Mouse (Mus musculus) neural tube, embryonic 11.5 days (tissue): Measurements from ENCODE around the gene Fam219a. TPM values are rescaled to one million over a fixed set of nuclear protein-coding genes. Genes with fewer than 3 reads are reported as not detected.

Experiments
- ATAC-seq: fragments of 200-750 bp; cut with Nextera tagmentation; 2 replicates; pipeline ENCODE4 v1.8.0; 2017; ENCODE audit warnings: moderate number of reproducible peaks, mild to moderate bottlenecking, moderate TSS enrichment, moderate library complexity; ENCODE audit not compliant: insufficient read depth, low FRiP score, low TSS enrichment
- DNase-seq: peaks from one replicate; pipeline ENCODE4 v3.0.0-alpha.2; 2015; ENCODE audit warnings: low spot score
- H3K27ac ChIP-seq: fragments of 300-500 bp; sonication (generic); 2 replicates; pipeline ENCODE4 v1.5.1; 2014; ENCODE audit warnings: low read depth, mild to moderate bottlenecking, low read length
- H3K27me3 ChIP-seq: fragments of 300-500 bp; sonication (generic); 2 replicates; pipeline ENCODE4 v1.6.1; 2014; ENCODE audit warnings: mild to moderate bottlenecking, low read length, mixed read lengths; ENCODE audit not compliant: control insufficient read depth, insufficient read depth
- H3K36me3 ChIP-seq: fragments of 300-500 bp; sonication (generic); 2 replicates; pipeline ENCODE4 v1.6.1; 2014; ENCODE audit warnings: mild to moderate bottlenecking, low read length, moderate library complexity, mixed read lengths; ENCODE audit not compliant: control insufficient read depth, insufficient read depth
- H3K4me1 ChIP-seq: fragments of 300-500 bp; sonication (generic); 2 replicates; pipeline ENCODE4 v1.6.1; 2014; ENCODE audit warnings: low read length, mixed read lengths; ENCODE audit not compliant: control insufficient read depth, insufficient read depth
- H3K4me2 ChIP-seq: fragments of 300-500 bp; sonication (generic); 2 replicates; pipeline ENCODE4 v1.6.1; 2014; ENCODE audit warnings: low read depth, mild to moderate bottlenecking, moderate library complexity
- H3K4me3 ChIP-seq: fragments of 300-500 bp; sonication (generic); 2 replicates; pipeline ENCODE4 v1.5.1; 2014; ENCODE audit warnings: low read depth, low read length
- H3K9ac ChIP-seq: fragments of 300-500 bp; sonication (generic); 2 replicates; pipeline ENCODE4 v1.6.1; 2014; ENCODE audit warnings: mild to moderate bottlenecking, low read length
- H3K9me3 ChIP-seq: fragments of 300-500 bp; sonication (generic); 2 replicates; pipeline ENCODE4 v1.6.1; 2016; ENCODE audit warnings: low read length; ENCODE audit not compliant: control insufficient read depth
- WGBS: fragments of 180-500 bp; shearing (Covaris S2); extraction: QIAGEN DNeasy Blood & Tissue Kit; methylation state at CpG from one replicate; pipeline ENCODE4 v1.1.7; 2014; 5-methylcytosine and 5-hydroxymethylcytosine counted together
- polyA plus RNA-seq: library from polyadenylated mRNA; unstranded; fragments of >200 nt; fragmentation: Nextera tagmentation; extraction: Ambion mirVana; gene quantifications from 2 replicates; pipeline ENCODE4 v1.2.1, GENCODE M21; 2014

The Fam219a gene
- polyA plus RNA-seq, 1 experiment from 2014 or later = 11.6 TPM

DNA sequence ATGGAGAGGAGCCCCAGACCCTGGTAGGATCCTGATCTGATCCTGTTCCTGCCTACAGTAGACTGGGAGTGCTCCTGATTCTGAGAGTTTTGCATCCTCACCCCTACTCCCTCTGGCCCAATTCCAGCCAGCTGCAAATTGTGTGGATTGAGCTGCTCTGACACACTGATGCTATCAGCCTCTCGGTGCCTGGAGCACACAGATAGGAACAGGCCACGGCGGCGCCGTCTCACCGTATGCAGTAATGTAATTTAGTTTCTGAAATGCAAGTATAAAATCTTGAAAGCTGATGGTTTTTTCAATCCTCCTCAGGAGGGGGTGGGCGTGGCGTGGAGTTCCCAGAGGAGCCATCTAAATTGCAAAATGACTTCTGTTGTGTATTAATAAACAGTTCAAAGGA is 27.2 kb downstream of the Fam219a start:
- WGBS = 87% methylated on average over 8 of the region's 8 CpGs
- no peaks in the 10 kb centered on the region for H3K9me3 ChIP-seq
- no peaks in the 10 kb centered on the region; the same call in 1 of the 2 replicates for H3K4me1 ChIP-seq
- ATAC-seq (no peak), DNase-seq (no peak)
- H3K4me2 ChIP-seq = no peak overlapping the region
- H3K36me3 ChIP-seq = no peaks in the 10 kb centered on the region
- no peak overlapping the region for H3K9ac ChIP-seq
- H3K27ac ChIP-seq = no peak overlapping the region
- no peaks in the 10 kb centered on the region for H3K27me3 ChIP-seq
- no peak overlapping the region for H3K4me3 ChIP-seq

GRCm38 (mm10) chr4:41534866-41535265 is 34.5 kb downstream of the Fam219a start:
- WGBS = 76% methylated on average over 5 of the region's 5 CpGs
- Histone ChIP-seq H3K36me3 (no peaks in the 10 kb centered on the region), H3K27me3 (no peaks in the 10 kb centered on the region), H3K4me1 (peaks cover 5% of the 10 kb centered on the region), H3K4me3 (no peak overlapping the region), H3K4me2 (no peak overlapping the region), H3K9ac (no peak overlapping the region), H3K27ac (no peak overlapping the region), H3K9me3 (no peaks in the 10 kb centered on the region)
- ATAC-seq (no peak), DNase-seq (no peak)

GRCm38 (mm10) chr4:41532420-41532819 is 36.9 kb downstream of the Fam219a start:
- Histone ChIP-seq H3K4me3 (no peak overlapping the region), H3K4me2 (no peak overlapping the region), H3K9me3 (no peaks in the 10 kb centered on the region), H3K36me3 (no peaks in the 10 kb centered on the region), H3K4me1 (peaks cover 20% of the 10 kb centered on the region), H3K27me3 (no peaks in the 10 kb centered on the region), H3K27ac (no peak overlapping the region), H3K9ac (no peak overlapping the region)
- DNase-seq (peak; percentile 49), ATAC-seq (no peak)
- WGBS = 26% methylated on average over 6 of the region's 6 CpGs

- ATAC-seq = no peak
- Histone ChIP-seq H3K4me3 (no peak overlapping the region), H3K27ac (no peak overlapping the region), H3K36me3 (no peaks in the 10 kb centered on the region), H3K4me1 (peaks cover 31% of the 10 kb centered on the region), H3K27me3 (no peaks in the 10 kb centered on the region), H3K9ac (no peak overlapping the region), H3K4me2 (no peak overlapping the region), H3K9me3 (no peaks in the 10 kb centered on the region)
- no peak for DNase-seq
- WGBS = 20% methylated on average over 8 of the region's 8 CpGs
Observed at GRCm38 (mm10) chr4:41527996-41528395, 41.3 kb downstream of the Fam219a start.

- Histone ChIP-seq H3K27ac (no peak overlapping the region), H3K4me3 (no peak overlapping the region), H3K27me3 (no peaks in the 10 kb centered on the region), H3K4me1 (peaks cover 31% of the 10 kb centered on the region), H3K9me3 (no peaks in the 10 kb centered on the region), H3K4me2 (no peak overlapping the region), H3K9ac (peak overlapping the region; percentile 39; the same call in 1 of the 2 replicates), H3K36me3 (no peaks in the 10 kb centered on the region)
- peak; percentile 54 for DNase-seq
- 20% methylated on average over 13 of the region's 13 CpGs for WGBS
- ATAC-seq = no peak
Observed at GRCm38 (mm10) chr4:41527076-41527475, 42.3 kb downstream of the Fam219a start.

DNA sequence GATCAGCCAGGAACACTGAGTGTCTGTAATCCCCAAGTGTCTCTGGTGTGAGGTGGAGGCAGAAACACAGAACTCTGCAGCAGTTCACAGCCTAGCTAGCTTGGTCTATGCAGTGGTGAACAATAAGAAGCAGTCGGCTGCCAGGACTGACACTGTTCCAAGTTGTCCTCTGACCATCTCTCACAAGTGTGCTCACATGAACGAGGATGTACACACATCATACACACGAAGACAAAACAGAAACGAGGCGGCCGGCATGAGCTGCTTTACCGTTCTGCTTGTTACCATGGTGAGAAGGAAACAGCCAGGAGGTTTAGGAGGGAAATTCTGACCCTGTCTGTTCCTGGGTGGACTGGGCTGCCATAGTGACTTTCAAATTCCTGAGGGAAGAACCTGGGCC is 42.8 kb downstream of the Fam219a start:
- ATAC-seq (no peak), DNase-seq (peak; percentile 25)
- 44% methylated on average over 7 of the region's 7 CpGs for WGBS
- Histone ChIP-seq H3K9ac (0 out of 2 replicates have a peak overlapping the region, but pooled peaks have one; percentile 39), H3K4me2 (no peak overlapping the region), H3K36me3 (no peaks in the 10 kb centered on the region), H3K4me1 (peaks cover 30% of the 10 kb centered on the region), H3K4me3 (no peak overlapping the region), H3K9me3 (no peaks in the 10 kb centered on the region), H3K27me3 (no peaks in the 10 kb centered on the region), H3K27ac (no peak overlapping the region)

DNA sequence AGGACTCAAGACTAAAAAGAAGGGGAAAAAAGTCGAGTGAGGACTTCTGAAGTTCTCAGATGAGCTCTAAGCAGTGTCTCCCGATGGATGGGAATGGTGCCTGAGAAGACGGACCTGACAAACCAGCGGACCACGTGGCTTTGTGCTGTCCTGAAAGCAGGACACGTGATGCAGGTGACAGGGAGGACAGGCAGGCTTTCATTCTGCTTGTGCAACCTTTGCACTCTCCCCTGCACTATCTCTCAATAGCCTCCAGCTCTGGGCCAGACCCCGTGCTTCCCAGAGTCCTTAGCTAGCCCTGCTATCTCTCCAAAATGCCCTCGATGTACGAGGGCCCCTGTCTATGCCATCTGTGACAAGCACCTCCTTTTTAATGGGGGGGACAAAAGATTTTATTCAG is 44.5 kb downstream of the Fam219a start:
- Histone ChIP-seq H3K27ac (no peak overlapping the region), H3K4me2 (no peak overlapping the region), H3K4me1 (peaks cover 27% of the 10 kb centered on the region), H3K27me3 (no peaks in the 10 kb centered on the region), H3K9me3 (no peaks in the 10 kb centered on the region), H3K4me3 (no peak overlapping the region), H3K9ac (no peak overlapping the region), H3K36me3 (no peaks in the 10 kb centered on the region)
- DNase-seq (no peak), ATAC-seq (no peak)
- WGBS = 82% methylated on average over 9 of the region's 9 CpGs

GRCm38 (mm10) chr4:41523839-41524238 is 45.5 kb downstream of the Fam219a start:
- no peak for DNase-seq
- Histone ChIP-seq H3K4me1 (peaks cover 24% of the 10 kb centered on the region), H3K4me3 (no peak overlapping the region), H3K9ac (no peak overlapping the region), H3K36me3 (no peaks in the 10 kb centered on the region), H3K27me3 (no peaks in the 10 kb centered on the region), H3K9me3 (no peaks in the 10 kb centered on the region), H3K27ac (no peak overlapping the region), H3K4me2 (no peak overlapping the region)
- no peak for ATAC-seq
- 80% methylated on average over 7 of the region's 7 CpGs for WGBS

DNA sequence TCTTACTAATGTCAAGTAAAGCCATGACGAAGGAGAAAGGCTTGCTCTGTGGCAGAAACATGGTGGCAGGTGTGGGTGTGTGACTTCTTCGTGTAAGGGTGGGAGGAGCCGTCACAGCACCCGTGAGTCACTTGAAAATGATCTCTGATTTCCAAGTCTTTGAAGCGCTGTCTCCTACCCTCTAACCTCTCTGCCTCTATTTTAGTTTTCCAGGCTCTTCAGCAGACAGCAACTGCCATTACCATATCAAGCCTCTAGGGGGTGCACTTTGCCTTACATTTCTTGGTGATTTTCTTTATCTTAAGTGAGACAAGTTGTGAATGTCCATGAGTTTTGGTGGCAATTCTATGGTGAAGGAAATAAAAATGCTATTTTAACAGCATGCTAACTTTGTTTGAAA is 46.5 kb downstream of the Fam219a start:
- no peaks in the 10 kb centered on the region for H3K36me3 ChIP-seq
- H3K27ac ChIP-seq = no peak overlapping the region
- no peak overlapping the region for H3K4me3 ChIP-seq
- 52% methylated on average over 5 of the region's 5 CpGs for WGBS
- no peaks in the 10 kb centered on the region for H3K9me3 ChIP-seq
- H3K9ac ChIP-seq = no peak overlapping the region
- ATAC-seq (no peak), DNase-seq (peak; percentile 44)
- H3K4me2 ChIP-seq = no peak overlapping the region
- H3K4me1 ChIP-seq = peaks cover 13% of the 10 kb centered on the region
- H3K27me3 ChIP-seq = no peaks in the 10 kb centered on the region
